Mouse (Mus musculus) gastrocnemius, postnatal 36 days (tissue): ENCODE measurements around the gene Lurap1l. TPM values are rescaled to one million over a fixed set of nuclear protein-coding genes. Genes with fewer than 3 reads are reported as not detected.

Experiments
- DNase-seq, 2 experiments: peaks; one replicate each; pipeline ENCODE4 v3.0.0; 2022
- intact Hi-C: fragments of 180-260 bp; cut with DNase I; formaldehyde crosslinking; loops from one replicate; pipeline ENCODE4 v1.15.1; 2025
- microRNA-seq, 2 experiments: library from miRNA; unstranded; fragments of <30 nt; microRNA quantifications; one replicate each; pipeline ENCODE4 v1.2.0; 2021
- total RNA-seq, 2 experiments: library from RNA; stranded (reverse); gene quantifications; 2 replicates each; pipeline ENCODE4 v1.2.3; 2021

The Lurap1l gene
- total RNA-seq, 2 experiments from 2014 or later, result 1.1 to 1.3 TPM

- intact Hi-C loops, result no loop called here
- DNase-seq, result no peak
Measured at GRCm38 (mm10) chr4:80967526-80967925, 57.1 kb downstream of the Lurap1l start.

- DNase-seq, result no peak
- intact Hi-C loops, result no loop called here
Measured at GRCm38 (mm10) chr4:80971846-80972245, 61.4 kb downstream of the Lurap1l start.

GRCm38 (mm10) chr4:80973896-80974295 is 63.5 kb downstream of the Lurap1l start:
- intact Hi-C loops, result no loop called here
- DNase-seq, result no peak

GRCm38 (mm10) chr4:80990819-80991218 is 80.4 kb downstream of the Lurap1l start:
- intact Hi-C loops, result no loop called here
- DNase-seq, result no peak

GRCm38 (mm10) chr4:81003528-81003927 is 93.1 kb downstream of the Lurap1l start:
- intact Hi-C loops, result no loop called here

More at GRCm38 (mm10) chr4:81003528-81003927, 93.1 kb downstream of the Lurap1l start:
- no peak for DNase-seq

Small RNA genes within 50 kb of the gene (microRNA-seq; reads per million reads assigned to microRNA genes)
- gene Gm27452, result 0 reads per million in 2 experiments

Other genes with a start within 250 kb of the Lurap1l start
- not detected for gene Tyrp1, start 76.5 kb upstream of the Lurap1l start, total RNA-seq